Mouse (Mus musculus) bone marrow, adult 2 months (tissue): ENCODE data around the gene Setd4. TPM values are rescaled to one million over a fixed set of nuclear protein-coding genes. Genes with fewer than 3 reads are reported as not detected.
A peak's percentile ranks its signal among the peaks of the same experiment; 100 is the strongest.

Source experiments
- H3K27ac ChIP-seq: fragments of 200-500 bp; 2 replicates; pipeline ENCODE4 v1.5.1; 2012; ENCODE audit warnings: low read depth, mild to moderate bottlenecking, control low read depth, inconsistent platforms, low read length; ENCODE audit not compliant: control insufficient read depth, poor library complexity, insufficient read depth
- H3K4me1 ChIP-seq: fragments of 200-500 bp; 2 replicates; pipeline ENCODE4 v1.6.1; 2011; ENCODE audit warnings: low read length; ENCODE audit not compliant: control insufficient read depth, insufficient read depth
- H3K4me3 ChIP-seq: fragments of 200-500 bp; replicated peaks from 2 replicates; pipeline ENCODE3; 2011; ENCODE audit warnings: mild to moderate bottlenecking, low read depth, low read length, control low read depth; ENCODE audit not compliant: control insufficient read depth
- CTCF ChIP-seq: fragments of 200-500 bp; IDR thresholded peaks from 2 replicates; pipeline ENCODE4 v1.5.1; 2011; ENCODE audit warnings: low read length, control low read depth; ENCODE audit not compliant: control insufficient read depth, insufficient read depth
- POLR2A ChIP-seq: fragments of 200-500 bp; IDR thresholded peaks from 2 replicates; pipeline ENCODE4 v1.6.1; 2011; ENCODE audit warnings: low read depth, mild to moderate bottlenecking, control low read depth, low read length, borderline replicate concordance; ENCODE audit not compliant: control insufficient read depth
- WGBS: fragments of 180-500 bp; shearing (Covaris S2); methylation state at CpG from one replicate; pipeline ENCODE4 v1.1.7; 2018; 5-methylcytosine and 5-hydroxymethylcytosine counted together
- polyA plus RNA-seq: library from polyadenylated mRNA; stranded (reverse); fragments of >200 nt; gene quantifications from 2 replicates; pipeline ENCODE4 v1.2.4, GENCODE M21; 2011; ENCODE audit warnings: low replicate concordance; ENCODE audit not compliant: missing spikeins, insufficient read depth, insufficient read length

Gene Setd4
- polyA plus RNA-seq, 1 experiment = 17.1 TPM

DNA sequence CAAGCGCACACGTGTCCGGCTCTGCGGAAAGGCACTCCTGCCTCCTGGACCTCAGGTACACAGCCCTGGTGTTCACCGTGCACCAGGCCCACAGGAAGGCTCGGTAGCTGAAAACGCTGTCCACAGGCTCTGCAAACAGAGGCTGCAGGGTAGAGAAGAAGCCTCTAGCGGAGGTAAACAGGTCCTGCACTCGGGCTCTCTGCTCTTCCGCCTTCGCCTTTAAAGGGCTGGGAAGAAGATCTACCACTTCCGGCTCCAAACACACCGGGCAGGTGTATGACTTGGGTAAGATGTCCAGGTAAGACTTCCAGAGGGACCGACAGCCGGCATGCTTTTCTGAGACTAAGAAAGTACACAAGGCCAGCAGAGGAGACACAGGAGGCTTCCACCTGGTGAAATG is 12.9 kb downstream of the Setd4 start:
- H3K27ac ChIP-seq = no peak overlapping the region
- TF ChIP-seq POLR2A (no peak), CTCF (no peak)
- WGBS = 93% methylated on average over 15 of the region's 15 CpGs
- H3K4me3 ChIP-seq = no peak overlapping the region
- no peaks in the 10 kb centered on the region for H3K4me1 ChIP-seq

DNA sequence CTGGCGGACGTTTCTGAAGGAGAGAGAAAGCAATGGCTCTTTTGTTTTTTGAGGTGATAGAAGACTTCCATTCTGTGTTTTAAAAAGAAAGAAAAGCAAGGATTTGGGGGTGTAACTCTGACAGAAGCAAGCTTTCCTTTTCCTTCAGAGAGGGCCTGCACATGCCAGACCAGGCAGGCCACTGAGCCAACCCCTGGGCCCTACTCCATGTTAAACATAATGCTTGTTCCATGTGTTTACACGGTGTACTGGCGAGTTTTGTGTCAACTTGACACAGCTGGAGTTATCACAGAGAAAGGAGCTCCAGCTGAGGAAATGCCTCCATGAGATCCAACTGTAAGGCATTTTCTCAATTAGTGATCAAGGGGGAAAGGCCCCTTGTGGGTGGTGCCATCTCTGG is 15.6 kb downstream of the Setd4 start:
- WGBS = 77% methylated on average over 4 of the region's 4 CpGs
- Histone ChIP-seq H3K4me3 (no peak overlapping the region), H3K27ac (no peak overlapping the region), H3K4me1 (peaks cover 2% of the 10 kb centered on the region; the same call in 1 of the 2 replicates)
- TF ChIP-seq CTCF (no peak), POLR2A (no peak)

DNA sequence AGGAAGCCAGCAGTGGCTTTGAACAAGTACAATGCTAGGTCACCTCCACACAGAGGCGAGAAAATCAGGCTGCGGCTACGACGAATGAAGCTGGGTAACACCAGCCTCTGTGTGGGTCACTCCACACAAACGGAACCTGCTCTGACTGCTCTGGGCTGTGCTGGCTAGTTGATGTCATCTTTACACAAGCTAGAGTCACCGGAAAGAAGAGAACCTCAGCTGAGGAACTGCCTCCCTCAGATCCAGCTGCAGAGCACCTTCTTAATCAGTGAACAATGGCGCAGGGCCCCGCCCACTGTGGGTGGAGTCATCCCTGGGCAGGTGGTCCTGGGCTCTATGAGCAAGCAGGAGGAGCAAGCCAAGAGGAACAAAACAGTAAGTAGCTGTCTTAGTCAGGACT is 17.5 kb downstream of the Setd4 start:
- peak overlapping the region; percentile 50 for H3K27ac ChIP-seq
- 29% methylated on average over 8 of the region's 8 CpGs for WGBS
- peaks cover 2% of the 10 kb centered on the region; the same call in 1 of the 2 replicates for H3K4me1 ChIP-seq
- H3K4me3 ChIP-seq = peak overlapping the region; percentile 7
- TF ChIP-seq CTCF = no peak
- no peak for TF ChIP-seq POLR2A

DNA sequence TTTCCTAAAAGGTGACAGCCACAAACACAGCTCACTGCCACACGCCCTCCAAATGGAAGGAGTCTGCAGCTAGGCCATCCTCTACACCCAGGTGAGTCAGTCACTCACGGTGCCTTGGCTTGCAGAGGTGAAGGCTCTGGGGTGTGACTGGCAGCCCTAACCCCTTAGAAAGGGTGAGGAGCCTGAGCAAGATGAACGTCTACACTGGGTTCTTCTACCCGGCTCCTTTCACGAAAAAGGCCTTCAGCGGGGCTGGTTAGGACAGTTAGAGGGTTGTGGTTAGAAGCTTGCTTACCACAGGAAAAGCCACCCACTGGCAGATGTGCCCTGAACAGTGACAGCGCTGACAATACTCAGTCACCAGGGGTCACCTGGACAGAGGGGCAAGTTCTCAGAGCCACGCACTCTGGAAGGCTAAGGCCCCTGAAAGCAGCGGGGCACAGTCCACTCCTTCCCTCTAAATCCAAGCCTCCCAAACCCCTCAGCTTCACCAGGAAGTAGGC is 18.1 kb downstream of the Setd4 start:
- no peak for TF ChIP-seq POLR2A
- no peak for TF ChIP-seq CTCF
- WGBS = 10% methylated on average over 9 of the region's 9 CpGs
- Histone ChIP-seq H3K27ac (peak overlapping the region; percentile 50), H3K4me3 (no peak overlapping the region), H3K4me1 (peaks cover 2% of the 10 kb centered on the region; the same call in 1 of the 2 replicates)

DNA sequence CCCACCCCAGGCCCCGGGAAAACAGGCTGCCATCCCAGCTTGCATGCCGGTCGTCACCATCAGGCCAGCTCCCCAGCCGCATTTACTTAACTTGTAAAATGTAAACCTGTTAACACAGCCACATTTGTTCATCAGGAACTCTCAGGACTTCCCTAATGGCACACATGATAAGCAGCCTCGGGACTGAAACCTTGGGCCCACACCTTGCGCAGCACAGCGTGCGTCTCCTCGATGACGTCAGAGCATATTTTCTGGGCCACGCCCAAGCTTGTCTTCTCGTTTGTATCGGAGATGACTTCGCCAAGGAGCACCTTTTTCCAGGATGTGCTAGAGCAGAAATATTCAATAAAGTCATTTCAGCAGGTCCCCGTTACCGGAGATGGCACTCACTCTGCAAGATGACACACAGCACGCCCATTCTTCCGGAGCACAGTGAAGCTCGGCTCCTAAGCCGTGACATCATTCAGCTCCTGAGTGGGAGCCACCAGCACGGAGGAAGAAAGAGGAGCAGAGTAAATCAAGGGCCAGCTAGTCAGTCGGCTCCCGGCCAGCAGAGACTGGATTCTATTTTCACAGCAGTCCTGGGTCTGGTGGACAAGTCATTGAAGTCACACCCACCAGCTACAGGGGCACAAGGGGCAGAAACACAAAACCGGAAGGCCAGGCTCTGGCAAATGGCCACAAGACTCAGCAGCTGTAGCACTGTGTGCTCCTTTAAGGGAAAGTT is 18.7 kb downstream of the Setd4 start:
- WGBS = 57% methylated on average over 24 of the region's 24 CpGs
- Histone ChIP-seq H3K4me1 (peaks cover 2% of the 10 kb centered on the region; the same call in 1 of the 2 replicates), H3K4me3 (no peak overlapping the region), H3K27ac (peak overlapping the region; percentile 50)
- TF ChIP-seq CTCF (no peak), POLR2A (no peak)

DNA sequence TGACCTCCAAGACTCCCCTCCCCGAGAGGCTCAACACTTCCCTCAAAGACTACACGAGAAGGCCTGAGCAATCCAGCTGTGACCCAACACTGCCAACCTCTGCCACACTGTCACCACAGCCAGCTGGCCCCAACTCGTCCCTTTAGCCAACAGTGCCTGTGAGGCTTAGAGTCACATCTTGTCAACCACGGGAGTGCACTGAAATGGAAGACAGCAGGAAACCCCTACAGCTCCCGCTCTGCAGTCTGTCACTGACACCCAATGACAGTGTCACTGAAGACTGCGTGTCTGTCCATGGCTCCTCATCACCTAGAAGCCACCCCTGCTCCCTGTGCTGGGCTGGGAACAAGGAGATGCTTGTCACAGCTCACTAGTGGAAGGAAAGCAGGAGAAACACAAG is 22.7 kb downstream of the Setd4 start:
- Histone ChIP-seq H3K4me1 (peaks cover 6% of the 10 kb centered on the region), H3K4me3 (no peak overlapping the region), H3K27ac (no peak overlapping the region)
- WGBS = 42% methylated on average over 6 of the region's 6 CpGs
- TF ChIP-seq POLR2A (no peak), CTCF (no peak)

DNA sequence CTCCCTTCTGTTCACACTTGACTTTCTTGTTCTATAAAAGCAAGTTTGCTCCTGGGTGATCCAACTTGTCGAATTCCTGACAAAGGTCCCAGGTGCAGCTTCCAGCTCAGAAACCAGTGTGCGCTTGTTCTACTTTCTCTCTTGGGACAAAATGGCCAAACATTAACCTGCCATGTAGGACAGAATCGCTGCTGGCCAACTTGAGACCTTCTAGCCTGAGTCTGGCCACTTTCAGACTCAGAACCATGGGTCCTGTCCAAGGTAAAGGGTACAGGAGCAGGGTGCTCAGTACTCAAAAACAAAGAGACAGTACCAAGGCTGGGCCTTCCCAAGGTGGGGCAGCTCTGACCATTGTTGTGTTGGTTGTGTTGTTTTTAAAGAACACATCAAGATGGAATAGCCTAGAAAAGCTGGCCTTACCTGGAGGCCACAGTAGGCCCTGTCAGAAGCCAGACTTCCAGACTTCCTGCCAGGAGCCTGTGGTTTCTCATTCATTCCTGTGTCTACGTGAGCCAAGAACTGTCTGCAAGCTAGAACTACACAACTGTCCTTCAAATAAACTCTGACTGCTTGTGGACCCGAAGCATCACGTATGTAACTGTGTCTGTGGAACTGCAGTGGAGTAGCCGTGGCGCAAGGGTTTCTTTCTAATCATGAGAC is 25.4 kb downstream of the Setd4 start:
- 81% methylated on average over 8 of the region's 8 CpGs for WGBS
- H3K4me3 ChIP-seq = no peak overlapping the region
- no peak overlapping the region for H3K27ac ChIP-seq
- peaks cover 4% of the 10 kb centered on the region for H3K4me1 ChIP-seq
- TF ChIP-seq POLR2A (no peak), CTCF (no peak)

DNA sequence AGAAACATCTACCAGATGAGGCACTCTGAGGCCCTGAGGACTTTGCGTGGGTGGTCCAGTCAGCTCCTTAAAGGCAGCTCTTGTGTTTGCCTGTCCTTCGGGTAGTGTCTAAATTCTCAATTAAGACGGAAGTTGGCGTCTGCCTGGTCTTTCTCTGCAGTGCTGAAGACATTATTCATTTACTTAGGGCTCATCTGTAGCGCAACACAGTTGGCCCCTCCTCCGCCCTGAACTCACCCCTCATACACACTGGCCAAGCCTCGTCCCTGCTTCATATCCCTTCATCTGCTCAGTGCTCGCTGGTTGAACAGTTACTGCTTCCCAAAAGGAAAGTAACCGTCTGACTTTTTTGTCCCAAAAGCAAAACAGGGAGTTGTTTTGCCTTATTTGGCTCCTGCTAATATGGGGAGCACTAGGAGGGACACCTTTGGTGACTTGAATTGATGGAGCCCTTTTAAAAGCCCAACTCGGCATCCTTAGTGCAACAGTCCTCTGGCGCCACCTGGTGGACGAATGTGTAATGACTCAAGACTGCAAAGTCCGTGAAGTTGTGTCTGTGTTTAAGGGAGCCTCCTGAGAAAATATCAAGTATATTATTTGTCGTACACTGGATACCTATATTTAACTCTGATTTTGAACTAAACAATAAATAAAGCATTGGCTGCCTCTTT is 27.3 kb downstream of the Setd4 start:
- Histone ChIP-seq H3K4me3 (no peak overlapping the region), H3K27ac (no peak overlapping the region), H3K4me1 (peaks cover 4% of the 10 kb centered on the region)
- 50% methylated on average over 14 of the region's 14 CpGs for WGBS
- no peak for TF ChIP-seq POLR2A
- peak; percentile 94 for TF ChIP-seq CTCF
